Mouse (Mus musculus) urinary bladder, postnatal 10 days (tissue): ENCODE measurements around the gene Tars2.

Experiments used
- DNase-seq: peaks from one replicate; pipeline ENCODE4 v3.0.0; 2022; ENCODE audit warnings: low spot score

Gene Tars2

DNA sequence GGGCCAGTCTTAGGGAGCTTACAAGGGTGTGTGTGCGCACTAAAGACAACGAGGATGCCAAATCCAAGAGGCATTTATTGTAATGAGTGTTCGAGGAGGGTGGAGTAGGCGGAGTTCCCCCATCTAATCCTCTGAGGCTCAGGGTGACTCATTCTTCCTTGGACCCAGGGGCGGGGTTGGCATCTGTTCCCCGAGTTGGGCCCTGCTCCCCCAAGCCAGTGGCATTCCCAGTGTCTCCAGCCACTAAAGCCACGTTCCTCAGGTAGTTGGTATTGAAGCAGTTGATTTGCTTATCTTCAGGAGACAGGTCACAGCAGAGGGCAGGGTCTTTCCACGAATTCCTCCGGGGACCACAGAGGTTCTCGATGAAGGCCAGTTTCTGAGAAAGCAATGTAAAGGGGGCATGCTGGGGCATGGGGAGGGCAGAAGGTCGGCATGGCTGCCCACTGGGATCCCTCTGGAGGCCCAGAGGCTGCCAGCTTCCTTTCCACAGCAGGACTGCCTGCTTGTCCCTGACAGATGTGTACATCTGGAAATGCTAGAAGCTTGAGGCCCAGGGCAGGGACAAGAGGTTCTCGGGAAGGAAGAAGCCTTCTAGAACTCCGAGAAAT is 25.8 kb downstream of the Tars2 start:
- no peak for DNase-seq

DNA sequence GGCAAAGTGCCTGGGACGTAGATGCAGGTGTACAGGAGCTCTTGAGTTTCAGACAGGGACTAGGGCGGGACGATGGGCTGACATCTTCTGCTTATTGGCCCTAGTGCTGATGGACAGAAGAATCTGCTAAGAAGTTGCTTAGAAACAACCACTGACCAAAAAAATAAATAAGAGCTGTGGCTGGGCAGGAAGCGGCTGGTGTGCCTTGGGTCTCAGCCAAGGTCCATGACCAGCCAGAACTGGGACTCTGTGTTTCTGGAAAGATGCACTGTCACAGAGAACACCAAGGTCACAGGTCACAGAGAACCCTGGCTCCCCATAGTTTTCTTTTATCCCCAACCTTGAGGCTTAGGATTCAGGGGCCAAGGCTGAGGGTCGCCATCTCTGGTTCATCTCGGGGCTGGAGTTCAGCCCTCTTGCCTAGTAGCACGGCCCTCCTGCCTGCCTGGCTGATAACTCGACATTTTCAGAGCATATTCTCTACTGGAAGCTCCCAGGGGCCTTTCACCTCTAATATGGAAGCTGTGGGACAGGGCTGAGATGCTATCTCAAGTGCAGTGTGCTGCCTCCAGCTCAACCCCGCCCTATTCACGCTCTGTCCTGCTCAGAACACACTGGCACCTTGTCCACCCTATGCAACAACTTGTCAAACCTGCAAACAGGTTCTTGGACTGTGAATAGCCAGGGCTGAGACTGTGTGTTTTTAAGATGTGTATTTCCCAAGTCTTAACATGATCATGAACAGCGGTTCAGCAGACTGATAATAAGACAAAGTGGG is 27.1 kb downstream of the Tars2 start:
- DNase-seq, result no peak

DNA sequence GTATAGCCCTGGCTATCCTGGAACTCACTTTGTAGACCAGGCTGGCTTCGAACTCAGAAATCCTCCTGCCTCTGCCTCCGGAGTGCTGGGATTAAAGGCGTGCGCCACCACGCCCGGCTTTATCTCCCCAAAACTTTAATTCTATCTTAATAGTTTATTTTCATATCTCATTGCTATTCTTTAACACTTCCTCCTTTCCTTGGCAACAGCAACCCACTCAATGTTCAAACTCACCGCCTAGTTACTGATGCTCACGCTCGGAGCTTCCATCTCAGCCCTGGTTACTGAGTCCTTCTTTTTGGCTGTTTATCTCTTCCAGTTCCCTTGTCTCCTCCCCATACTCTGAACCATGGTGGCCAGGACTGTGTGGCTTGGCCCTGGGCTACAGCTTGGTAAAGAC is 27.7 kb downstream of the Tars2 start:
- no peak for DNase-seq

DNA sequence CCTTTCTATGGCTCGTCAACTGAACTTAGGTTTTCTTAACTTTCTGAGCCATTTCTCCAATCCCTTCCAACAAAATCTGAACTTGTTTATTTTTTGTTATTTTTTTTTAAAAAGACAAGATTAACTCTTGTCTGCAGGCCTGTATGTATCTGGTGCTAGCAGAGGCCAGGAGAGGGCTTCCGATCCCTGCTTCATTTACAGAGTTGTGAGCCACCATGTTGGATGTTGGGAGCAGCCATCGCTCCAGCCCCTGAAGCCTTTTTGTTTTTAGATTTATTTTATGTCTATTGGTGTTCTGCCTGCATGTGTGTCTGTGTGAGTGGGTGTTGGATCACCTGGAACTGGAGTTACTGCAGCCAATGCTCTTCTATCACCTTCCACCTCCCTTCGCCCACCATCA is 28.2 kb downstream of the Tars2 start:
- DNase-seq, result no peak

DNA sequence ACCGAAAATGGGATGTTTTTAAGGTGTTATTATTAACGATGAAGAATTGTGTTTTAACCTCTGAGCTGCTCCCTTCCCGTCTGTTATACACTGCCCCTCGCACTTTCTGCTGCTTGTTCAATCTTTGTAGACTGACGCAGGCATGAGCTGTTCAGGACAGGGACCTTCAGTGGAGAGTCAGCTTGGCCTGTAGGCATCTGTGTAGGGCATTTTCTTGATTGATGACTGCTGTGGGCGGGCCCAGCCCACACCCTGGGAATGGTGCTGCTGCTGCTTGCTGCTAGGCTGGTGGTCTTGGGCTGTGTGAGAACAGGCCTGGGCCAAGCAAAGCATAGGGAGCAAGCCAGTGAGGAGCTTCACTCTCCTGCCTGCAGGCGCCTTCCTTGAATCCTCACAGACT is 29.6 kb downstream of the Tars2 start:
- no peak for DNase-seq

DNA sequence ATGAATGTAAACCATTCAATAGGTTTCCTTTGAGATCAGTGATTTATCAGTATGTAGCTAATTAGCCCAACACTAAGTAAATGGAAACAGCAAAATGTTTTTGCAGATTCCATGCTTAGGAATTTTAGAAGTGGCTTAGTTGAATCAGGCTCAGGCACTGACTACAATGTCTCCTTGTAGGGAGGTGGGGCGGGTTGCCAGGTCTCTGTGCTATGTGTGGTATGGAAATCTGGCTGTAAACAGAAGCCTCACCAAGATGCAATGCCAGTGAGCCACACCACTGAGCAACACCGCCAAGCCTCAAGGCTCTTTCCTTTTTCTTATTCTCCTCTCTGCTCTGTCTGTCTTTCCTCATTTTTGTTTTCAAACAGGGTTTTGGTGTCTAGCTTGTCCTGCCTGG is 31.1 kb downstream of the Tars2 start:
- no peak for DNase-seq

DNA sequence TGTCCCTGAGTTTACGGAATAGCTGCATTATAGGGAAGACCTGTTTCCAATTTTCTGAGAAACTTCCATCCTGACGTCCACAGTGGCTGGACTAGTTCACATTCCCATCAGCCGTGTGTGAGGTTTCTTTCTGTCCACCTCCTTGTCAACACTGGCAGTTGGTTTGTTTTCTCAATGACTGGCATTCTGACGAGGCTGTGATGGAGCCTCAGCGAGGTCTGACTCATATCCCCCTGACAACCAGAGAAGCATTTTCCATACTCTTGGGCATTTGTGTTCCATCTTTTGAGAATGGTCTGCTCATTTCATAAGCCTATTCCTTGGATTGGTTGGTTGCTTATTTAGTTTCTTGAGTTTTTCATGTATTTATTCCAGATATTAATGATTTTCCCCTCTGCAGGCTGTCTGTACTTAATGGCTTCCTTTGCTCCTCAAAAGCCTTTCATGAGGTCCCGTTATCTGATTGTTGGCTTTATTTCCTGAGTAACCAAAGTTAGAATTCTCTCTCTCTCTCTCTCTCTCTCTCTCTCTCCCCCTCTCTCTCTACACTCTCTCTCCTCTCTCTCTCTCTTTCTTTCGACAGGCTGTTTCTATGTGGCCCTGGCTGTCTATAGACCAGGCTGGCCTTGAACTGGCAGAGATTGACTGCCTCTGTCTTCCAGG is 33.2 kb downstream of the Tars2 start:
- no peak for DNase-seq

DNA sequence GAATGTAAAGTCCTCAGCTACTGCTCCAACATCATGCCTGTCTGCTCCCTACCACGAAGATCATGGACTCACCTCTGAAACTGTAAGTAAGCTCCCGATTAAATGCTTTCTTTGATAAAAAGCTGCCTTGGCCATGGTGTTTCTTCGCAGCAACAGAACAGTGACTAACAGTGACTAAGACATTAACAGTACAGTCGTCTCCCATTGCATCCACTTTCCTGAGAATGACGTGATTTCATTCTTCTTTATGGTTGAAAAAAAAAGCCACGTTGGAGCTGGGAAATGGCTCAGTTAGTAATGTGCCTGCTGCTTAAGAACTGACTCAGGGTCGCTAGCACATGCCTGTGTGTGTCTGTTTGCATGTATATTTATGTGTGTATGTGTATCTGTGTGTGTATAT is 34.1 kb downstream of the Tars2 start:
- DNase-seq, result no peak

DNA sequence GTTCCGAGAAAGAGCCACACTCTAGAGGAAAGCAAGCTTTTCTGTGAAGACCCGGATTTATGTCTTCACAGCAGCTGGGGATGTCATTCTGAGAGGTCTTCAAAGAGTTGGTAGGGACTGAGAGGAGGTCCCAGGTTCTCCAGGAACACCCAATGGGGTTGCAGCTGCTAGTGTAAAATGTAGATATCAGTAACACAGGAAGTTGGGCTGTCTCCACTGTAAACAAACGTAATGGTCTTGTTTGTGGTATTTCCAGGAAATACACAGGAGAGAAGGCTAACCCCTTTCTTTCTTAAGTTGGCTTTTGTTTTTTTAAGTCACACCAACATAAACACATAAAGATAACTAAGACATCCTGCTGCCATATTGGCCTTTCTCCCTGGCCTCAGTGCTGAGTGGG is 37.6 kb downstream of the Tars2 start:
- no peak for DNase-seq

DNA sequence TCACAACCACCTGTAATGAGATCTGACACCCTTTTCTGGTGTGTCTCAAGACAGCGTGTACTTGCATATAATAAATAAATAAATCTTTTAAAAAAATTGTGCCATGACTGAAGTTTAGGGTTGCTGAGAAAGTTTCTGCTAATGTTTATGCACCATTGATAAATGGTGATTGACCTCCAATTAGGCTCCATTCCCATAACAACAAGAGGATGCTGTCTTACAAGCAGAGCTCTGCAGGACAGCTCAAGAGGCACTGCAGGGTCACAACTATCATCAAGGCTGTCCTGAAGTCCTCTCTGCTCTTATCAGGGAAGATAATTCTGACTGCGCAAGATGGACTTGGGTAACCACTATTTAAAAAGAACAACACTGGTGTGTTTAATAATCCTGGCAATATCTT is 41.9 kb downstream of the Tars2 start:
- DNase-seq, result no peak

DNA sequence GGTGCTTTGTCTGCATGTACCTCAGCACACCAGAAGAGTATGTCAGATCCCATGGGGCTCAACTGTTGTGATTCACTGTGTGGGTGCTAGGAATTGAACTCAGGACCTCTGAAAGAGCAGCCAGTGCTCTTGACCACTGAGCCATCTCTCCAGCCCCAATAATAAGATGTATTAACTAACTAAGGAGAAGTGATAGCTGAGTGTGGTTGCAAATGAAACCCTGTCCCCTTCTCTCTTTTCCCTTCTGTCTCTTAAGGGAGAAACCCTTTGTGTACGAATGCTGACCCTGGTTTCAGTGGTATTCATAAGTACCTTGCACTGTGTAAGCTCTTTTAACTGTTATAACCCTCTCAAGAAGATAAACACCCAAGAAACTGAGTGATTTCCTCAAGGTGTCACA is 43.9 kb downstream of the Tars2 start:
- DNase-seq, result no peak

DNA sequence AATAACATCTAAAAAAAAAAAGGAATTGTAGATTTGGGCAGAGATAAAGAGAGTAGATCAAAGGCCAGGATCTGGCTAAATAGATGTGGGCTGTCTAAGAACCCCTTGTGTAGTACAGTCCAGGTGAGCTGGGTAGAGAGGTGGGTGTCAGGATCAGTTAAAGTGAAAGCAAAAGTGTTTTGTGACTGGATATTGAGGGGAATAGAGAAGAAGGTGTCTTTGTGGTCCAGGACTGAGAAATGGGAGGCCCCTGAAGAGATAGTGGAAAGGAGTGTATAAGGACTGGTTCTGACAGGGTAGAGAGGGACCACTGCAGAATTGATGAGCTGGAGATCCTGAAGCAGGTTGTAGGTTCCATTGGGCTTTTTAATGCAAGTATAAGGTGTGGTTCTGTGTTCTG is 50.0 kb downstream of the Tars2 start:
- no peak for DNase-seq

DNA sequence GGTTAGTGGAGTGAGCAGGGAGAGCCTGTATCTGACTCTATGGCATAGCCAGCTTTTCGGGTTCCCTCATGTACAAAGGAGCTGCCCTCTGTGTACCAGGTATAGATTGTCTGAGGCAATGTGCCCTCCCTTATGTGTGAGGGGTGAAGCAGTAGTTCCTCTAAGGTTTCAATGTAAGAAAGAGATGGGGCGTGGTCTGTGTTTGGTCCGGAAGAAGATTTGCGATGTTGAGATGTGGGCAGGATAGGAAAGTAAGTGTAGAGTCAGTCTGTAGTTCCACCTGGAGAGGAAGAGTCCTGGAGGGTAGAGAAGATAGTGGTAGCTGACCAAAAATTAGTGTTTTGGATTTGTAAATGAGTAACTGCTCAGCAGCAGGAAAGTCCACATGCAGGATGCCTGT is 51.0 kb downstream of the Tars2 start:
- no peak for DNase-seq

DNA sequence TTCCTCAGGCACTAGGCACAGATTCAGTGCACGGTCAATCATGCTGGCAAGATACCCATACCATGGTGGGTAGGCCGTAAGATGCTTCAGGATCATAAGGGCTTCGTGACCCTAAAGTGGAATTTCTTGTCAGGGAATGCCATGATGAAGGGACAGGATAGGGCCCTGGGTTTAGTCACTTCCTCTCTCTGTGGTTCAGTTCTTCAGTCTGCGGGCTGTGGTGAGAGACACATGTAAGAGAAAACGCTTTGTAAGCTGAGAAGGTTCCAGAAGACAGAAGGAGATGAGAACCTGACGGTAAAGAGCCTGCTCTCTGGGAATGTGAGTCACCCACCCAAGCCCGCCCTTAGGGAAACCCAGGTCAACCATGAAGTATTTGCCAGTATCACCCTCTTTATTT is 52.5 kb downstream of the Tars2 start:
- DNase-seq, result no peak

DNA sequence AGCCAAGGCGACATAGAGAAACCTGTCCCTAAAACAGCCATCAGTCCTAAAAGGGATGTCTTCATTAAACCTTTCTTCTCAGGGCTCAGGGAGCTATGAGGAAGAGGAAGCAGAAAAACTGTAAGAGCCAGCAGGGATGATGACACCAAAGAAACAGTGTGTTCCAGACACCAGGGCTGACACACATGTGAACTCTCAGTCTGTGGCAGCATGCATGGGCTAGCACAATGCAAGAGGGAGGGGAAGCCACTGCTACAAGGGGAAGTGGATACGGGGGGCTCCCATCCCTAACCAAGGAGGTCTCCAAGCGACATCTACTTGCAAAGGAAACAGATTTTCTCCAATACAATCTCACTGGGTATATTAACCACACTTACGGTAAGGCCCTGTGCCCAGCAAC is 53.7 kb downstream of the Tars2 start:
- no peak for DNase-seq

DNA sequence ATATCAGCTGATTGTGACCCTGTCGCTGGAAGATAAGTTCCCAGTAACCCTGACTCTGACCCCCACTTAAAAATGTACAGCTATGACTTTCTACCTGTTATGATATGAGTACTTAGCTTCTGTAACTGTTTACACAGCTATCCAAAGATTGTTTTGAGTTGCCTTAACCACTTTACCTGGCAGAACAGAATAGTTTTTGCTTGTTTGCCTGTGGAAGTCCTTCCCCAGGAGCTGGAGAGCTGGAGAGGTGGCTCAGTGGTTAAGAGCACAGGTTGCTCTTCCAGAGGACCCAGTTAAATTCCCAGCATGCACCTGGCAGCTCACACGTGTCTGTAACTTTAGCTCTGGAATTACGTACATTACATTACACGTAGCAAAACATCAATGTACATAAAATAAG is 55.4 kb downstream of the Tars2 start:
- no peak for DNase-seq

DNA sequence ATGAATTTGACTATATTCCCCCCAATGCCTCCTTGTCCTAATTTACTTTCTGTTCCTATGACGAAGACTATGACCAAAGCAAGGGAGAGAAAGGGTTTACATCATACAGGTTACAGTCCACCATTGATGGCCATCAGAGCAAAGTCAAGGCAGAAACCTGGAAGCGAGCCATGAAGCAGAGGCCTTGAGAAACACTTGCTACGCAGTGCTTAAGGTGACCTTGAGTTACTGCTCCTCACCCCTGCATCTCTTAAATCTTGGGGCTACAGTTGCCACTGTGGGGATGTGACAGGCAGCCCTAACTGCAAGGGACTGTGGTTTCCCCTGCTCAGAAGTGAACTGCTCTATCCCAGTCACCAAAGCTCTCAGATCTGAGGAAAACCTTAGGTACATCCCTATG is 56.7 kb downstream of the Tars2 start:
- no peak for DNase-seq

DNA sequence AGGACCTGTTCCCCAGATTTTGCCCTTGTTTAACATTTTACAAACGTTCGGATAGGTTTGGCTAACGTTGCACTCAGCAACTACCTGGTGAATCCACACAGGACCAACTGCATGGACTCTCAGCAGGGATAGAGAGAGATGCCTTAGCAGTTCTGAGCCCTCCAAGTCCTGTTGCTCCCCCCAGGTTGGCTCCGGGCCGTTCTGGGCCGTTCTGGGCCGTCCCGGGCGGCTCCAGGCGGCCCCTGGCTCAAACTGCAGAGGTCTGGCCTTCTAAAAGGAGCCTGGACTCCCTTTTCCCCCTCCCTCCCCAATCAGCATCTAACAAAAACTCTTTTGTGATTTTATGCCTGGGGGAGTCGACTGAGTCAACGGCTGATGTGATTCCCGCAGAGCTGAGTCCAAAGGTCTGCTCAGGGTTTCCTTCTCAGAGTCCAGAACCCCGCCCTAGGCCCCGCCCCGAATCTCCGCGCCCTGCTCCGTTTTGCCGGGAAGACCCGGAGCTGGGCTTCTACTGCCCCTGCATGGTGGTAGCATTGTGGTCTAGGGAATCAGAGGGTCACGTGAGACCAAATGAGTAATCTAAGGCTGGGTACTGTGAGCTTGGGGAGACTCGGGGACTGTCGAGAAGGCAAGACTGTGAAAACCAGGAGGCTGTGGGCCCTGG is 58.0 kb downstream of the Tars2 start:
- no peak for DNase-seq

DNA sequence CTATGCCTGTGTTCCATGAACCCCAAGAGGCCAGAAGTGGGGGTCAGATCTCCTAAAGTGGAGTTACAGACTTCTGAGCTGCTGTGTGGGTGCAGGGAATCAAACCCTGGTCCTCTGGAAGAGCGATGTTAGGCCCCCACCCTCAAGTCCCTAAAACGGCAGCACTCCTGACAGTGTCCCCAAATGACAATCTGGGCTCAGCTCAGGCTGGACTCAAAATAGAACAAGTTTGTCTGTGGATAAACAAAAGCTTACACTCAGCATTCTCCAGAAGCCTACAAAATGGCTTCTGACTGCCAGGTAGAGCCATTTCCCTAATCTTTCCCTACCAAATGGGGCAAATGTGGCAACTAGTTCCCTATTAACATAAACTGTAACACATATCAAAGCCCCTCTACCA is 58.9 kb downstream of the Tars2 start:
- DNase-seq, result no peak

DNA sequence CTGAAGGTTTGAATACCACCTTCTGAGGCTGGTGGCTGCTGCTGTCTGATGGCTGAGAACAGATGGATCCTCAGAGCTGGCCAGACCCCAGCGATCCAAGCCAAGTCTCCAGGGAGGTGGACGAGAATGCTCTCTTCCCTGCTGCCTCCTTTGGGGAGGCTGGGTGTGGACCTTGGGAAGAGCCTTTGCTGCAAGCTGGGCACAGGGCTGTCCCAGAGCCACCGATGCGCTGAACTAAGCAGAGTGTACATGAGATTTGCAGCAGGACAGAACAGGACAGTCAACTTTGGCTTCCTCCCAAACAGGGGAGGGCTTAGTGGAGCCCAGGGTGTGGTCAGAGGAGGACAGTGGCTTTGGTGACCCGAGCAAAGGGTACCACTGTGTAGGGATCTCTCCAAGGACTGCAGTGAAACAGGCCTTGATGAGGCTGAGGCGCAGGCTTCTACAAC is 59.7 kb downstream of the Tars2 start:
- no peak for DNase-seq

DNA sequence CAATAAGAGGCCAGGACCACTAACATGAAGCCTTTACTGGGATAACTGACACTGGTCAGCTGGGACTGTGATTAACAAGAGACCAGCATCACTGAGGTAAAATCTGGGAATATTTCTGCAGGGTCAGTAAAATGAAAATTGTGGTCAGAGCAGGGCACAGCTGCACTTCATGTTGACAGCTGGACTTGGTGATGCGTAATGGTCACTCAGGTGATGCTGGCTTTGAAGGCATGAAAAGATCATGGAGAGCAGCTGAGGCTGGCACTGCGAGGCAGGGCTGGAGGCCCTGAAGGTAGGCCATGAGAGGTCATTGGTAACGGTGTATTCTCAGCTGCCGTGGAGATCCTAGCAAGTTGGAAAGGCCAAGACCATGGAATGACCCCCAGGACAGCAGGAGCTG is 61.7 kb downstream of the Tars2 start:
- DNase-seq, result no peak

DNA sequence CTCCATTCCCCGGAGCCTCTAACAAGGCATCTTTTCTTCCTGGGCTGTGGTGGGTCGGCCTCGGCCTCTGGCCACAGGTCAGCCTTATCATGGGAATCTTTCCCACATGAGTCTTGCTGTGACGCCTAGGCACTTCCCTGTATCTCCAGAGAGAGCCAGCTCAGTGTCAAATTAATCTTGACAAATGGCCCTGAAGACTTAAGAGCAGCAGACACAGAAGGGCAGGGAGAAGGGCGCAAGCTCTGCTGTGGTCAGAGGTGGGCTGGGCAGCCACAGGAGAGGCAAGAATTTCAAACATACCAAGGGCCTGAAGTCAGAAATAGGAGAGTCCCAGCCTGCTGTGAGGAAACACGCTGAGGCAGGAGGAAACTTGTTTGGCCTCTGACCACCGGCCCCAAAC is 63.6 kb downstream of the Tars2 start:
- no peak for DNase-seq

DNA sequence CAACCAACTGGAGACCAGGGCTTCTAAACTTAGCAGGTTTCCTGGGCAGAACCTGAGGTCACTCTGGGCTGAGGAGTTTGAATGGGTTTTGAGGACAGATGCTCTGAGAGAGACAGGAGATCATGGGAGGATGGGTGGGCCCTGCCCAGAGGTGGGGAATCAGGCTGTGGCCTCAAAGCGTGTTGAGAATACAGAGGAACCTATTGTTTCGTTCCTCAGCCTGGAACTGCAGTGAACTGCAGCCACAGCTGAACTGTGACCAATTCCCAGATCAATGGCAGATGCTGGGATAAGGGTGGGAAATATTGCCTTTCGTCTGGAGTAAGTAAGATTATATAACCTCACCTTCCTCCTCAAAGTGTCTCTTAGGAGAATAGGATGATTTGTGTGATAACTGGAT is 64.2 kb downstream of the Tars2 start:
- DNase-seq, result no peak
